Comparison of ENCODE assay signal across 18 mouse cellular contexts in genomic region chrX:11845566-11845965, GRCm38 (mm10).
"Had no signal": no experiment of that assay in that cellular context is flagged by ENCODE, and none has a peak within 500 bp of the region (broad histone marks: within the 10 kb centered on the region; RNA-seq: fewer than 3 reads in every experiment).

No protein-coding gene starts in this region.

- H3K4me2 ChIP-seq: liver, embryonic 11.5 days; liver, embryonic 15.5 days; lung, embryonic 14.5 days; midbrain, embryonic 11.5 days; midbrain, embryonic 15.5 days had no signal

- H3K4me1 ChIP-seq: liver, embryonic 15.5 days had no signal

- H3K4me3 ChIP-seq: liver, embryonic 15.5 days; megakaryocyte, embryonic 14.5 days; midbrain, embryonic 15.5 days had no signal

- H3K9me3 ChIP-seq: liver, embryonic 15.5 days; midbrain, embryonic 15.5 days had no signal

- H3K27me3 ChIP-seq: liver, embryonic 15.5 days; midbrain, embryonic 15.5 days had no signal

- H3K27ac ChIP-seq: kidney, postnatal 0 days; liver, embryonic 15.5 days; macrophage; midbrain, embryonic 15.5 days had no signal

- H3K36me3 ChIP-seq: liver, embryonic 15.5 days; midbrain, embryonic 15.5 days had no signal

- H3K9ac ChIP-seq: liver, embryonic 15.5 days; lung, embryonic 14.5 days; midbrain, embryonic 15.5 days had no signal

- DNase-seq: kidney, adult 11 months; kidney, adult 9 months; kidney, postnatal 36 days; layer of hippocampus, adult 9-11 months; left cerebral cortex, postnatal 4 days; lung, embryonic 14.5 days; lung, postnatal 10 days; right cerebral cortex, adult 18-20 months; right cerebral cortex, postnatal 25 days; thymus, adult 18-20 months; thymus, postnatal 36 days had no signal
